Mouse (Mus musculus): ENCODE measurements around the gene Drc7.

Drc7 gene

GRCm38 (mm10) chr8:95059812-95060533 lies 5.1 kb downstream of the Drc7 start:
- DNase-seq: no peak

GRCm38 (mm10) chr8:95064531-95064930 lies 9.6 kb downstream of the Drc7 start:
- DNase-seq: no peak

GRCm38 (mm10) chr8:95067582-95067981 lies 12.7 kb downstream of the Drc7 start:
- DNase-seq: peak; percentile 74

- DNase-seq: no peak
Observed at GRCm38 (mm10) chr8:95075504-95075903, 20.6 kb downstream of the Drc7 start.

- no peak for DNase-seq
Observed at GRCm38 (mm10) chr8:95076151-95076550, 21.2 kb downstream of the Drc7 start.

- DNase-seq: no peak
Observed at GRCm38 (mm10) chr8:95078055-95078454, 23.2 kb downstream of the Drc7 start.

GRCm38 (mm10) chr8:95079305-95079704 lies 24.4 kb downstream of the Drc7 start:
- DNase-seq: no peak

- DNase-seq: peak; percentile 100
Observed at GRCm38 (mm10) chr8:95080381-95081341, 25.8 kb downstream of the Drc7 start, which contains the start of gene Katnb1. TSS of gene Katnb1 (plus strand) at chr8:95081186.

GRCm38 (mm10) chr8:95081650-95082049 lies 26.7 kb downstream of the Drc7 start:
- DNase-seq: peak; percentile 9

- no peak for DNase-seq
Observed at GRCm38 (mm10) chr8:95084261-95084660, 29.4 kb downstream of the Drc7 start.

GRCm38 (mm10) chr8:95084744-95085431 lies 30.0 kb downstream of the Drc7 start:
- DNase-seq: no peak

GRCm38 (mm10) chr8:95085432-95086141 lies 30.7 kb downstream of the Drc7 start:
- no peak for DNase-seq

- no peak for DNase-seq
Observed at GRCm38 (mm10) chr8:95093574-95093973, 38.7 kb downstream of the Drc7 start.

GRCm38 (mm10) chr8:95099009-95099408 lies 44.1 kb downstream of the Drc7 start:
- DNase-seq: peak; percentile 68

- DNase-seq: peak; percentile 22
Observed at GRCm38 (mm10) chr8:95101972-95102371, 47.1 kb downstream of the Drc7 start.

GRCm38 (mm10) chr8:95107306-95107705 lies 52.4 kb downstream of the Drc7 start:
- no peak for DNase-seq

GRCm38 (mm10) chr8:95112594-95112993 lies 57.7 kb downstream of the Drc7 start:
- no peak for DNase-seq

GRCm38 (mm10) chr8:95113108-95113507 lies 58.2 kb downstream of the Drc7 start:
- no peak for DNase-seq

- peak; percentile 72 for DNase-seq
Observed at GRCm38 (mm10) chr8:95113750-95114149, 58.8 kb downstream of the Drc7 start.

- DNase-seq: no peak
Observed at GRCm38 (mm10) chr8:95123455-95123854, 68.6 kb downstream of the Drc7 start.

- DNase-seq: no peak
Observed at GRCm38 (mm10) chr8:95126497-95126896, 71.6 kb downstream of the Drc7 start.

GRCm38 (mm10) chr8:95127658-95128057 lies 72.8 kb downstream of the Drc7 start:
- DNase-seq: peak; percentile 31
